Mouse (Mus musculus): ENCODE data around the gene Hoxc13. TPM values are rescaled to one million over a fixed set of nuclear protein-coding genes. Genes with fewer than 3 reads are reported as not detected.

Gene Hoxc13
- polyA plus RNA-seq, 1 experiment from 2014 or later = not detected

- TF ChIP-seq CTCF (IDR thresholded peaks at IDR 0.05; ENCODE audit: low read depth) = no peak
- Histone ChIP-seq H3K36me3 (ENCODE audit: insufficient read depth) (no peaks in the 10 kb centered on the region), H3K4me2 (no peak overlapping the region), H3K9ac (no peak overlapping the region), H3K4me1 (ENCODE audit: insufficient read depth) (no peaks in the 10 kb centered on the region), H3K27me3 (ENCODE audit: insufficient read depth, low read length) (peaks cover 100% of the 10 kb centered on the region), H3K4me3 (ENCODE audit: low read depth, low read length) (no peak overlapping the region), H3K9me3 (ENCODE audit: low read depth, low read length) (no peaks in the 10 kb centered on the region), H3K27ac (ENCODE audit: low read depth) (no peak overlapping the region)
- DNase-seq (no peak), ATAC-seq (ENCODE audit: insufficient read depth) (no peak)
- WGBS = under 1% methylated on average over 12 of the region's 12 CpGs
These were observed 36.0 kb downstream of the Hoxc13 start for GRCm38 (mm10) chr15:102956906-102957305.

- no peak overlapping the region for H3K9ac ChIP-seq
- no peak for ATAC-seq (ENCODE audit: insufficient read depth)
- H3K27me3 ChIP-seq (ENCODE audit: insufficient read depth, low read length) = peaks cover 98% of the 10 kb centered on the region
These were observed 38.8 kb downstream of the Hoxc13 start for GRCm38 (mm10) chr15:102959663-102960191.

GRCm38 (mm10) chr15:102961728-102962127 lies 40.8 kb downstream of the Hoxc13 start:
- Histone ChIP-seq H3K27me3 (ENCODE audit: insufficient read depth, low read length) (peaks cover 98% of the 10 kb centered on the region), H3K4me1 (ENCODE audit: insufficient read depth) (no peaks in the 10 kb centered on the region), H3K36me3 (ENCODE audit: insufficient read depth) (no peaks in the 10 kb centered on the region), H3K27ac (ENCODE audit: low read depth) (no peak overlapping the region), H3K4me2 (no peak overlapping the region), H3K4me3 (ENCODE audit: low read depth, low read length) (no peak overlapping the region), H3K9ac (no peak overlapping the region), H3K9me3 (ENCODE audit: low read depth, low read length) (no peaks in the 10 kb centered on the region)
- 2% methylated on average over 6 of the region's 6 CpGs for WGBS
- ATAC-seq (ENCODE audit: insufficient read depth) = no peak
- DNase-seq = no peak
- TF ChIP-seq CTCF (IDR thresholded peaks at IDR 0.05; ENCODE audit: low read depth) = no peak

More at GRCm38 (mm10) chr15:102959663-102960191, 38.8 kb downstream of the Hoxc13 start:
- no peaks in the 10 kb centered on the region for H3K4me1 ChIP-seq (ENCODE audit: insufficient read depth)
- H3K4me2 ChIP-seq = no peak overlapping the region
- no peaks in the 10 kb centered on the region for H3K9me3 ChIP-seq (ENCODE audit: low read depth, low read length)
- no peak for TF ChIP-seq CTCF (IDR thresholded peaks at IDR 0.05; ENCODE audit: low read depth)
- DNase-seq = no peak
- 0% methylated on average over 13 of the region's 13 CpGs for WGBS
- no peak overlapping the region for H3K4me3 ChIP-seq (ENCODE audit: low read depth, low read length)
- no peak overlapping the region for H3K27ac ChIP-seq (ENCODE audit: low read depth)
- no peaks in the 10 kb centered on the region for H3K36me3 ChIP-seq (ENCODE audit: insufficient read depth)

GRCm38 (mm10) chr15:102962492-102962891 lies 41.6 kb downstream of the Hoxc13 start:
- Histone ChIP-seq H3K9ac (no peak overlapping the region), H3K4me3 (ENCODE audit: low read depth, low read length) (no peak overlapping the region), H3K4me2 (no peak overlapping the region), H3K27me3 (ENCODE audit: insufficient read depth, low read length) (peaks cover 98% of the 10 kb centered on the region), H3K36me3 (ENCODE audit: insufficient read depth) (no peaks in the 10 kb centered on the region), H3K4me1 (ENCODE audit: insufficient read depth) (no peaks in the 10 kb centered on the region), H3K27ac (ENCODE audit: low read depth) (no peak overlapping the region), H3K9me3 (ENCODE audit: low read depth, low read length) (no peaks in the 10 kb centered on the region)
- WGBS = 3% methylated on average over 13 of the region's 13 CpGs
- TF ChIP-seq CTCF (IDR thresholded peaks at IDR 0.05; ENCODE audit: low read depth) = no peak
- ATAC-seq (ENCODE audit: insufficient read depth) = no peak
- DNase-seq = no peak

DNA sequence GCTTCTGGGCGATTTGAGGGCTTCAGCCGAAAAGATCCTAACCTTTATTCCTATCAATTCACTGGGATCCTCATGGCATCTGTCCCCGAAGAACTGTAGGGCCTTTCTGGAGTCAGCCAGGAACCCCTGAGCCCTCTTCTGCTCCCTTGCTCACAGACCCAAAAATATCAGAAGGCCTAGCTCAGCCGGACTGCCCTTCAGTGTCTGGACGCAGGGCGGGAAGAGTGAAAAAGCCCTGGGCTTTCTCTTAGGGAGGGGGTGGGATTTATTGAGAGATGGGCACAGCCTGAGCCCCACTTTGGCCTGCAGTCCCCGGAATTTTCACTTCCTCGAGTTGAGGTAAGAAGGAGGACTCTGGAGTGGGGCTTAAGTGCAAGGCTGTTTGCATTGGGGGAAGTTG lies 42.4 kb downstream of the Hoxc13 start:
- DNase-seq (no peak), ATAC-seq (ENCODE audit: insufficient read depth) (no peak)
- Histone ChIP-seq H3K9me3 (ENCODE audit: low read depth, low read length) (no peaks in the 10 kb centered on the region), H3K27me3 (ENCODE audit: insufficient read depth, low read length) (peaks cover 98% of the 10 kb centered on the region), H3K9ac (no peak overlapping the region), H3K36me3 (ENCODE audit: insufficient read depth) (no peaks in the 10 kb centered on the region), H3K4me2 (no peak overlapping the region), H3K4me1 (ENCODE audit: insufficient read depth) (no peaks in the 10 kb centered on the region), H3K27ac (ENCODE audit: low read depth) (no peak overlapping the region), H3K4me3 (ENCODE audit: low read depth, low read length) (no peak overlapping the region)
- no peak for TF ChIP-seq CTCF (IDR thresholded peaks at IDR 0.05; ENCODE audit: low read depth)
- 1% methylated on average over 8 of the region's 8 CpGs for WGBS

DNA sequence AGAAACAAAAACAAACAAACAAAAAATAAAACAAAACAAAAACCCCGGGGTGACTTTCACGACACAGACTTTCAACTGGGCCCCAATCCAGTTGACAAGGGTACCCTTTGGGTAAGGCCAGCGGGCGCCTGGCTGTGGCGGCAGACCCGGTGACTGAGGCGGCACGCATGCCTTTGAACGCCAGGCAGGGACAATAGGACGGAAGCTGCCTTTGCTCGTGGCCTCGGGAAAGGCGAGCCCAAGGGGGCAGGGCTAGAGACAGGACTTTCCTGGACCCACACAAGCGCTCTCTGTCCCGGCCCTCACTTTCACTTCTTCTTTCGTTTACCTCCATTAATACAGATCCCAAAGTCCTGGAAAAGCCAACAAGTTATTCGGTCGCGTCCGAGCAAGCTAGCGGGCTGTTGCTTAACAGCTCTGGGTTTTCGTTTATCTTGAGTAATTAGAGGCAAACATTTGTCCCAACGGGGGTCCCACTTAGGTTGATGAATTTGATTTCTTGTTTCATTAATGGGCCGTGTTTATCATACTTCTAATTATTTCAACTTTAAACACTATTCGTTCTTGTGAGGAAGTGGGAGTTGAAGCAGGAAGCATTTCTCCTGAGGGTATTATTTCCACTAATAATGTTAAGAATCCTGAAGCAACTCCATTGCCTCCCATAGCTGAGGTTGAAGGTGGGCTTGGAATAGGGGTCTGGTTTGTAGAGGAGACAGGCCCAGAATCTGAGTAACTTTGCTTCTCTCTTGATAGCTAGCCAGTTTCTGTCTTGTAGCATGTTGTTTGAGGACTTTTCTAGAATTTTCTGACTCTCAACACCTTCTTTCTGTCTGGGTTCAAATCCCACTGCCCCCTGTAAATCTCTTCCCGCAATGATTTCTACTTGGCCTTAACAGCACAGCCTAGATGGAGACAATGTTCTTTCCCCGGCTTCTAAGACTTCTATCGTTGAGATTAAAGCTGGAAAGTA lies 43.1 kb downstream of the Hoxc13 start:
- no peaks in the 10 kb centered on the region for H3K9me3 ChIP-seq (ENCODE audit: low read depth, low read length)
- no peak for ATAC-seq (ENCODE audit: insufficient read depth)
- WGBS = 1% methylated on average over 28 of the region's 28 CpGs
- H3K4me2 ChIP-seq = no peak overlapping the region
- DNase-seq = peak; percentile 51
- H3K27ac ChIP-seq (ENCODE audit: low read depth) = no peak overlapping the region
- TF ChIP-seq CTCF (IDR thresholded peaks at IDR 0.05; ENCODE audit: low read depth) = no peak
- peaks cover 98% of the 10 kb centered on the region for H3K27me3 ChIP-seq (ENCODE audit: insufficient read depth, low read length)
- H3K4me3 ChIP-seq (ENCODE audit: low read depth, low read length) = no peak overlapping the region
- H3K36me3 ChIP-seq (ENCODE audit: insufficient read depth) = no peaks in the 10 kb centered on the region
- H3K9ac ChIP-seq = no peak overlapping the region
- no peaks in the 10 kb centered on the region for H3K4me1 ChIP-seq (ENCODE audit: insufficient read depth)

Data from lung, embryonic 14.5 days (tissue).